Mouse (Mus musculus) midbrain, embryonic 13.5 days (tissue): ENCODE results near the gene Cfap43. TPM values are rescaled to one million over a fixed set of nuclear protein-coding genes. Genes with fewer than 3 reads are reported as not detected.

Source experiments
- ATAC-seq: fragments of 200-750 bp; cut with Nextera tagmentation; 2 replicates; pipeline ENCODE4 v1.8.0; 2017; ENCODE audit warnings: mild to moderate bottlenecking, moderate TSS enrichment, moderate library complexity
- H3K27ac ChIP-seq: fragments of 300-500 bp; sonication (generic); 2 replicates; pipeline ENCODE4 v1.5.1; 2015; ENCODE audit warnings: inconsistent platforms, mild to moderate bottlenecking, moderate library complexity
- H3K27me3 ChIP-seq: fragments of 300-500 bp; sonication (generic); 2 replicates; pipeline ENCODE4 v1.6.1; 2015; ENCODE audit warnings: mild to moderate bottlenecking, inconsistent platforms
- H3K36me3 ChIP-seq: fragments of 300-500 bp; sonication (generic); 2 replicates; pipeline ENCODE4 v1.6.1; 2015; ENCODE audit warnings: mild to moderate bottlenecking, inconsistent platforms
- H3K4me1 ChIP-seq: fragments of 300-500 bp; sonication (generic); replicated peaks from 2 replicates; pipeline ENCODE4 v1.6.1; 2015; ENCODE audit warnings: inconsistent platforms
- H3K4me2 ChIP-seq: fragments of 300-500 bp; sonication (generic); replicated peaks from 2 replicates; pipeline ENCODE4 v1.6.1; 2015; ENCODE audit warnings: moderate library complexity, mild to moderate bottlenecking, inconsistent platforms
- H3K4me3 ChIP-seq: fragments of 300-500 bp; sonication (generic); replicated peaks from 2 replicates; pipeline ENCODE4 v1.5.1; 2015; ENCODE audit warnings: mild to moderate bottlenecking, inconsistent platforms
- H3K9ac ChIP-seq: fragments of 300-500 bp; sonication (generic); replicated peaks from 2 replicates; pipeline ENCODE4 v1.6.1; 2015; ENCODE audit warnings: mild to moderate bottlenecking, inconsistent platforms
- H3K9me3 ChIP-seq: fragments of 300-500 bp; sonication (generic); 2 replicates; pipeline ENCODE4 v1.6.1; 2016; ENCODE audit warnings: mild to moderate bottlenecking, inconsistent platforms
- WGBS: fragments of 180-500 bp; shearing (Covaris S2); methylation state at CpG from one replicate; pipeline ENCODE4 v1.1.7; 2015; 5-methylcytosine and 5-hydroxymethylcytosine counted together
- polyA plus RNA-seq: library from polyadenylated mRNA; unstranded; fragments of >200 nt; fragmentation: Nextera tagmentation; extraction: Ambion mirVana; gene quantifications from 2 replicates; pipeline ENCODE4 v1.2.1, GENCODE M21; 2015

Gene Cfap43
- polyA plus RNA-seq, 1 experiment from 2014 or later = 0.36 TPM

- H3K4me1 ChIP-seq = peaks cover 8% of the 10 kb centered on the region
- no peak overlapping the region for H3K9ac ChIP-seq
- no peaks in the 10 kb centered on the region for H3K36me3 ChIP-seq
- no peak overlapping the region for H3K4me2 ChIP-seq
- no peak for ATAC-seq
- H3K9me3 ChIP-seq = no peaks in the 10 kb centered on the region
- WGBS = 63% methylated on average over 10 of the region's 10 CpGs
- peaks cover 4% of the 10 kb centered on the region; the same call in 1 of the 2 replicates for H3K27me3 ChIP-seq
- H3K4me3 ChIP-seq = no peak overlapping the region
- no peak overlapping the region for H3K27ac ChIP-seq
Measured at GRCm38 (mm10) chr19:47798583-47798982, 120.5 kb downstream of the Cfap43 start.

- Histone ChIP-seq H3K4me2 (no peak overlapping the region), H3K4me3 (no peak overlapping the region), H3K9me3 (no peaks in the 10 kb centered on the region), H3K9ac (no peak overlapping the region), H3K27me3 (peaks cover 4% of the 10 kb centered on the region; the same call in 1 of the 2 replicates), H3K4me1 (peaks cover 8% of the 10 kb centered on the region), H3K27ac (no peak overlapping the region), H3K36me3 (no peaks in the 10 kb centered on the region)
- WGBS = 9% methylated on average over 7 of the region's 7 CpGs
- 0 out of 2 replicates have a peak, but pooled peaks have one; percentile 27 for ATAC-seq
Measured at GRCm38 (mm10) chr19:47796699-47797098, 122.4 kb downstream of the Cfap43 start.

GRCm38 (mm10) chr19:47795009-47795728 lies 123.9 kb downstream of the Cfap43 start:
- Histone ChIP-seq H3K36me3 (no peaks in the 10 kb centered on the region), H3K27ac (no peak overlapping the region), H3K9me3 (no peaks in the 10 kb centered on the region), H3K4me3 (no peak overlapping the region), H3K4me1 (peaks cover 8% of the 10 kb centered on the region), H3K9ac (no peak overlapping the region), H3K27me3 (peaks cover 4% of the 10 kb centered on the region; the same call in 1 of the 2 replicates), H3K4me2 (no peak overlapping the region)
- no peak for ATAC-seq
- WGBS = 25% methylated on average over 15 of the region's 15 CpGs

- no peaks in the 10 kb centered on the region for H3K36me3 ChIP-seq
- no peaks in the 10 kb centered on the region for H3K9me3 ChIP-seq
- peaks cover 4% of the 10 kb centered on the region; the same call in 1 of the 2 replicates for H3K27me3 ChIP-seq
- H3K4me1 ChIP-seq = peaks cover 8% of the 10 kb centered on the region
- H3K4me3 ChIP-seq = no peak overlapping the region
- 8% methylated on average over 4 of the region's 5 CpGs for WGBS
- no peak overlapping the region for H3K4me2 ChIP-seq
- ATAC-seq = no peak
- no peak overlapping the region for H3K27ac ChIP-seq
- no peak overlapping the region for H3K9ac ChIP-seq
Measured at GRCm38 (mm10) chr19:47794331-47794730, 124.8 kb downstream of the Cfap43 start.

- no peak overlapping the region for H3K4me3 ChIP-seq
- no peak overlapping the region for H3K4me2 ChIP-seq
- H3K36me3 ChIP-seq = no peaks in the 10 kb centered on the region
- no peaks in the 10 kb centered on the region for H3K27me3 ChIP-seq
- H3K9me3 ChIP-seq = no peaks in the 10 kb centered on the region
- no peaks in the 10 kb centered on the region for H3K4me1 ChIP-seq
- H3K27ac ChIP-seq = no peak overlapping the region
- no peak for ATAC-seq
- H3K9ac ChIP-seq = no peak overlapping the region
- 96% methylated on average over 11 of the region's 11 CpGs for WGBS
Measured at GRCm38 (mm10) chr19:47790316-47791020, 128.6 kb downstream of the Cfap43 start.

GRCm38 (mm10) chr19:47783898-47784297 lies 135.2 kb downstream of the Cfap43 start:
- Histone ChIP-seq H3K4me2 (no peak overlapping the region), H3K9me3 (no peaks in the 10 kb centered on the region), H3K36me3 (no peaks in the 10 kb centered on the region), H3K4me1 (0 out of 2 replicates have a peak, but pooled peaks cover 3% of the 10 kb centered on the region), H3K27me3 (no peaks in the 10 kb centered on the region), H3K9ac (no peak overlapping the region), H3K4me3 (no peak overlapping the region), H3K27ac (no peak overlapping the region)
- no peak for ATAC-seq
- 93% methylated on average over 6 of the region's 6 CpGs for WGBS

GRCm38 (mm10) chr19:47780972-47781371 lies 138.1 kb downstream of the Cfap43 start:
- ATAC-seq = no peak
- Histone ChIP-seq H3K36me3 (no peaks in the 10 kb centered on the region), H3K4me2 (no peak overlapping the region), H3K27ac (no peak overlapping the region), H3K9ac (no peak overlapping the region), H3K4me1 (0 out of 2 replicates have a peak, but pooled peaks cover 3% of the 10 kb centered on the region), H3K4me3 (no peak overlapping the region), H3K27me3 (no peaks in the 10 kb centered on the region), H3K9me3 (no peaks in the 10 kb centered on the region)
- WGBS = 81% methylated on average over 11 of the region's 11 CpGs

- Histone ChIP-seq H3K4me1 (0 out of 2 replicates have a peak, but pooled peaks cover 3% of the 10 kb centered on the region), H3K4me2 (no peak overlapping the region), H3K4me3 (no peak overlapping the region), H3K9ac (no peak overlapping the region), H3K9me3 (no peaks in the 10 kb centered on the region), H3K27me3 (no peaks in the 10 kb centered on the region), H3K27ac (no peak overlapping the region), H3K36me3 (no peaks in the 10 kb centered on the region)
- no peak for ATAC-seq
- 95% methylated on average over 7 of the region's 7 CpGs for WGBS
Measured at GRCm38 (mm10) chr19:47780145-47780544, 138.9 kb downstream of the Cfap43 start.

GRCm38 (mm10) chr19:47777847-47778246 lies 141.2 kb downstream of the Cfap43 start:
- Histone ChIP-seq H3K27me3 (no peaks in the 10 kb centered on the region), H3K4me1 (no peaks in the 10 kb centered on the region), H3K36me3 (no peaks in the 10 kb centered on the region), H3K27ac (no peak overlapping the region), H3K9ac (no peak overlapping the region), H3K4me2 (no peak overlapping the region), H3K9me3 (no peaks in the 10 kb centered on the region), H3K4me3 (no peak overlapping the region)
- ATAC-seq = no peak
- WGBS = 86% methylated on average over 6 of the region's 6 CpGs

- Histone ChIP-seq H3K4me1 (0 out of 2 replicates have a peak, but pooled peaks cover 2% of the 10 kb centered on the region), H3K9me3 (no peaks in the 10 kb centered on the region), H3K27me3 (no peaks in the 10 kb centered on the region), H3K36me3 (no peaks in the 10 kb centered on the region), H3K27ac (no peak overlapping the region), H3K9ac (no peak overlapping the region), H3K4me2 (no peak overlapping the region), H3K4me3 (no peak overlapping the region)
- no peak for ATAC-seq
- 78% methylated on average over 19 of the region's 19 CpGs for WGBS
Measured at GRCm38 (mm10) chr19:47755625-47756024, 163.5 kb downstream of the Cfap43 start.

- no peaks in the 10 kb centered on the region for H3K27me3 ChIP-seq
- no peaks in the 10 kb centered on the region for H3K36me3 ChIP-seq
- no peak overlapping the region for H3K27ac ChIP-seq
- H3K4me1 ChIP-seq = 0 out of 2 replicates have a peak, but pooled peaks cover 7% of the 10 kb centered on the region
- 94% methylated on average over 9 of the region's 9 CpGs for WGBS
- no peak overlapping the region for H3K9ac ChIP-seq
- H3K4me3 ChIP-seq = no peak overlapping the region
- no peak for ATAC-seq
- no peaks in the 10 kb centered on the region for H3K9me3 ChIP-seq
- no peak overlapping the region for H3K4me2 ChIP-seq
Measured at GRCm38 (mm10) chr19:47754931-47755330, 164.2 kb downstream of the Cfap43 start.

- H3K9me3 ChIP-seq = no peaks in the 10 kb centered on the region
- H3K27ac ChIP-seq = no peak overlapping the region
- H3K27me3 ChIP-seq = no peaks in the 10 kb centered on the region
- no peaks in the 10 kb centered on the region for H3K36me3 ChIP-seq
- ATAC-seq = no peak
- 0 out of 2 replicates have a peak, but pooled peaks cover 9% of the 10 kb centered on the region for H3K4me1 ChIP-seq
- no peak overlapping the region for H3K4me3 ChIP-seq
- H3K9ac ChIP-seq = no peak overlapping the region
- no peak overlapping the region for H3K4me2 ChIP-seq
- 97% methylated on average over 4 of the region's 4 CpGs for WGBS
Measured at GRCm38 (mm10) chr19:47753921-47754320, 165.2 kb downstream of the Cfap43 start.
